Mouse (Mus musculus): ENCODE data around the gene Zfp410.
"Not testable (repeated sequence)": the region's sequence is repeated elsewhere in the genome, so short reads cannot be mapped to it uniquely, and the experiment has no call there.

Zfp410 gene

GRCm38 (mm10) chr12:84316721-84317621 lies at the start of gene Zfp410:
Gene Zfp410 (plus strand): TSS chr12:84316852.
- DNase-seq = peak; percentile 84

- no peak for DNase-seq
These were observed 49.4 kb upstream of the Zfp410 start for GRCm38 (mm10) chr12:84267264-84267663.

- DNase-seq = no peak
These were observed 43.3 kb upstream of the Zfp410 start for GRCm38 (mm10) chr12:84273366-84273765.

GRCm38 (mm10) chr12:84275288-84275687 lies 41.4 kb upstream of the Zfp410 start:
- DNase-seq = no peak

- DNase-seq = no peak
These were observed 40.4 kb upstream of the Zfp410 start for GRCm38 (mm10) chr12:84276288-84276687.

- DNase-seq = no peak
These were observed 39.9 kb upstream of the Zfp410 start for GRCm38 (mm10) chr12:84276799-84277198.

GRCm38 (mm10) chr12:84277832-84278231 lies 38.8 kb upstream of the Zfp410 start:
- DNase-seq = no peak

GRCm38 (mm10) chr12:84278901-84279300 lies 37.8 kb upstream of the Zfp410 start:
- DNase-seq = no peak

GRCm38 (mm10) chr12:84284391-84284790 lies 32.3 kb upstream of the Zfp410 start:
- DNase-seq = no peak

- DNase-seq = peak; percentile 87
These were observed 31.6 kb upstream of the Zfp410 start, which contains the start of gene Ptgr2 for GRCm38 (mm10) chr12:84284885-84285592. Gene Ptgr2 (plus strand): TSS chr12:84285232.

- no peak for DNase-seq
These were observed 31.1 kb upstream of the Zfp410 start for GRCm38 (mm10) chr12:84285593-84285968.

GRCm38 (mm10) chr12:84288461-84288860 lies 28.2 kb upstream of the Zfp410 start:
- DNase-seq = no peak

- no peak for DNase-seq
These were observed 18.8 kb upstream of the Zfp410 start for GRCm38 (mm10) chr12:84297851-84298250.

GRCm38 (mm10) chr12:84299265-84299664 lies 17.4 kb upstream of the Zfp410 start:
- no peak for DNase-seq

GRCm38 (mm10) chr12:84304101-84304500 lies 12.6 kb upstream of the Zfp410 start:
- no peak for DNase-seq

- DNase-seq = no peak
These were observed 12.1 kb upstream of the Zfp410 start for GRCm38 (mm10) chr12:84304554-84304953.

GRCm38 (mm10) chr12:84311306-84311705 lies 5.3 kb upstream of the Zfp410 start:
- no peak for DNase-seq

GRCm38 (mm10) chr12:84316006-84316405 lies 646 bp upstream of the Zfp410 start:
- no peak for DNase-seq

GRCm38 (mm10) chr12:84327111-84327512 lies 10.5 kb downstream of the Zfp410 start:
- DNase-seq = no peak

- no peak for DNase-seq
These were observed 20.4 kb downstream of the Zfp410 start for GRCm38 (mm10) chr12:84336963-84337625.

- no peak for DNase-seq
These were observed 30.5 kb downstream of the Zfp410 start for GRCm38 (mm10) chr12:84347192-84347591.

GRCm38 (mm10) chr12:84358699-84359098 lies 42.0 kb downstream of the Zfp410 start:
- DNase-seq = not testable (repeated sequence)

Measured in cerebellum, adult 11 months (tissue).